Mouse (Mus musculus) lung, postnatal 0 days (tissue): ENCODE measurements around the gene Bcl2l11. TPM values are rescaled to one million over a fixed set of nuclear protein-coding genes. Genes with fewer than 3 reads are reported as not detected.

Experiments
- ATAC-seq: fragments of 200-750 bp; cut with Nextera tagmentation; 2 replicates; pipeline ENCODE4 v1.8.0; 2017; ENCODE audit warnings: moderate library complexity
- DNase-seq: peaks from one replicate; pipeline ENCODE4 v3.0.0-alpha.2; 2016; ENCODE audit warnings: low spot score
- H3K27ac ChIP-seq: fragments of 300-500 bp; sonication (generic); 2 replicates; pipeline ENCODE4 v1.5.1; 2014; ENCODE audit warnings: antibody characterized with exemption, mild to moderate bottlenecking, low read length, mixed read lengths
- H3K27me3 ChIP-seq: fragments of 300-500 bp; sonication (generic); replicated peaks from 2 replicates; pipeline ENCODE4 v1.6.1; 2014; ENCODE audit warnings: low read length, mixed read lengths; ENCODE audit not compliant: insufficient read depth
- H3K36me3 ChIP-seq: fragments of 300-500 bp; sonication (generic); 2 replicates; pipeline ENCODE4 v1.6.1; 2014; ENCODE audit warnings: low read length, mixed read lengths; ENCODE audit not compliant: insufficient read depth
- H3K4me1 ChIP-seq: fragments of 300-500 bp; sonication (generic); 2 replicates; pipeline ENCODE4 v1.6.1; 2014; ENCODE audit warnings: antibody characterized with exemption, low read depth, low read length, mixed read lengths; ENCODE audit not compliant: insufficient read depth
- H3K4me2 ChIP-seq: fragments of 300-500 bp; sonication (generic); replicated peaks from 2 replicates; pipeline ENCODE4 v1.6.1; 2014; ENCODE audit warnings: low read depth, mild to moderate bottlenecking, low read length, moderate library complexity, mixed read lengths
- H3K4me3 ChIP-seq: fragments of 300-500 bp; sonication (generic); 2 replicates; pipeline ENCODE4 v1.5.1; 2014; ENCODE audit warnings: low read depth, low read length
- H3K9ac ChIP-seq: fragments of 300-500 bp; sonication (generic); replicated peaks from 2 replicates; pipeline ENCODE4 v1.6.1; 2014; ENCODE audit warnings: low read depth, mild to moderate bottlenecking
- H3K9me3 ChIP-seq: fragments of 300-500 bp; sonication (generic); 2 replicates; pipeline ENCODE4 v1.6.1; 2016; ENCODE audit warnings: low read length, mixed read lengths
- CTCF ChIP-seq: IDR thresholded peaks from 2 replicates; pipeline ENCODE4 v1.5.1; 2016; ENCODE audit warnings: antibody characterized with exemption, mild to moderate bottlenecking
- EP300 ChIP-seq: IDR thresholded peaks from 2 replicates; pipeline ENCODE4 v1.6.1; 2016; ENCODE audit warnings: antibody characterized with exemption, mild to moderate bottlenecking, control low read depth
- WGBS: fragments of 180-500 bp; shearing (Covaris S2); extraction: QIAGEN DNeasy Blood & Tissue Kit; methylation state at CpG from one replicate; pipeline ENCODE4 v1.1.7; 2014; 5-methylcytosine and 5-hydroxymethylcytosine counted together
- polyA plus RNA-seq: library from polyadenylated mRNA; unstranded; fragments of >200 nt; fragmentation: Nextera tagmentation; extraction: Ambion mirVana; gene quantifications from 2 replicates; pipeline ENCODE4 v1.2.1, GENCODE M21; 2015

Gene Bcl2l11
- polyA plus RNA-seq, 1 experiment from 2014 or later, result 18.5 TPM

DNA sequence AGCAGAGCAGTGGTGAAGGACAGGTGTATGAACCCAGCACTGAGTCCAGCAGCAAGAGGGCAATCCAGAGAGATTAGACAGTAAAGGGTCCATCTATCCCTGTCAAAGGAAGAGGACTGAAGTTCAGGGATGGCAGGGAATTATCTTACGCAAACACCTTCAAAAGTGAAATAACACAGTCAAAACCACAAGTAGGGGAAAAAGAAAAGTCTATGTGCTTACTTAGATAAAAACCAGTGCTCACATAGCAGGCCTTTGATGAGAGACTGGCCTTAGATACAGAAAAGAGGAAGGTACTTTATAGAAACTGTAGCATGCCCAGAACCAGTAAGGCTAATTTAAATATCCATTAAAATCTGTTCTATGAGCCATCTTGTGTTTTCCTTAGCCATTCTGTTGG is 40.4 kb upstream of the Bcl2l11 start:
- 90% methylated on average over 1 of the region's 1 CpGs for WGBS
- Histone ChIP-seq H3K9ac (no peak overlapping the region), H3K36me3 (no peaks in the 10 kb centered on the region), H3K9me3 (no peaks in the 10 kb centered on the region), H3K4me3 (no peak overlapping the region), H3K27me3 (no peaks in the 10 kb centered on the region), H3K4me1 (no peaks in the 10 kb centered on the region), H3K27ac (no peak overlapping the region), H3K4me2 (no peak overlapping the region)
- no peak for DNase-seq
- ATAC-seq, result no peak
- TF ChIP-seq CTCF, result no peak
- TF ChIP-seq EP300, result no peak

GRCm38 (mm10) chr2:128086301-128086886 is 39.4 kb upstream of the Bcl2l11 start:
- Histone ChIP-seq H3K27ac (no peak overlapping the region), H3K4me2 (no peak overlapping the region), H3K27me3 (no peaks in the 10 kb centered on the region), H3K36me3 (no peaks in the 10 kb centered on the region), H3K4me1 (no peaks in the 10 kb centered on the region), H3K9me3 (no peaks in the 10 kb centered on the region), H3K4me3 (no peak overlapping the region), H3K9ac (no peak overlapping the region)
- TF ChIP-seq EP300, result no peak
- no peak for TF ChIP-seq CTCF
- DNase-seq (no peak), ATAC-seq (no peak)
- 52% methylated on average over 14 of the region's 14 CpGs for WGBS

DNA sequence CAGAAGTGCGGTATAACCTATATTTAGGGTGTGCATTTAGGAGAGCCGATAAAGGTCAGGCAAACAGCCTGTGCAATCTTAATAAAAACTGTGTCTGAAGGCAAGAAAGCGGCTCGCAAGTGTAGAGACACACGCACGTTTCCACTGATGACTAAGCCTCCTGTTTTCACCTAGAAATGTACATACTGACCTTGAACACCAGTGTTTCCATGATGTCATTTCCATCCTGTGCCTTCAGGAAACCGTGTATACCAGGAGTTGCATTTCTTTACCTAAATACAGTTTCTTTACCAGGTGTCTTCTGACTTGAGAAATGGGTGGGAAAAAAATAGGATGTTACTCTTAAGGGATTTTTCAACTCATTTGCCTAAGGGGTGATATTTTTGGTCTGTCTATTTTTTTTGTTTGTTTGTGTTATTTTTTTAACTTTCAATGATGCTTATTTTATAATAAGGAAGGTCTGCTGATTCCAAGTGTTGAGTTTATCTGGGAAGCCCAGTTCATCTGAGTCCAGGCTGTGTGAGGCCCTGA is 38.8 kb upstream of the Bcl2l11 start:
- 59% methylated on average over 7 of the region's 7 CpGs for WGBS
- Histone ChIP-seq H3K27ac (no peak overlapping the region), H3K36me3 (no peaks in the 10 kb centered on the region), H3K27me3 (no peaks in the 10 kb centered on the region), H3K9me3 (no peaks in the 10 kb centered on the region), H3K9ac (no peak overlapping the region), H3K4me1 (no peaks in the 10 kb centered on the region), H3K4me3 (no peak overlapping the region), H3K4me2 (no peak overlapping the region)
- DNase-seq, result no peak
- no peak for ATAC-seq
- TF ChIP-seq CTCF, result no peak

DNA sequence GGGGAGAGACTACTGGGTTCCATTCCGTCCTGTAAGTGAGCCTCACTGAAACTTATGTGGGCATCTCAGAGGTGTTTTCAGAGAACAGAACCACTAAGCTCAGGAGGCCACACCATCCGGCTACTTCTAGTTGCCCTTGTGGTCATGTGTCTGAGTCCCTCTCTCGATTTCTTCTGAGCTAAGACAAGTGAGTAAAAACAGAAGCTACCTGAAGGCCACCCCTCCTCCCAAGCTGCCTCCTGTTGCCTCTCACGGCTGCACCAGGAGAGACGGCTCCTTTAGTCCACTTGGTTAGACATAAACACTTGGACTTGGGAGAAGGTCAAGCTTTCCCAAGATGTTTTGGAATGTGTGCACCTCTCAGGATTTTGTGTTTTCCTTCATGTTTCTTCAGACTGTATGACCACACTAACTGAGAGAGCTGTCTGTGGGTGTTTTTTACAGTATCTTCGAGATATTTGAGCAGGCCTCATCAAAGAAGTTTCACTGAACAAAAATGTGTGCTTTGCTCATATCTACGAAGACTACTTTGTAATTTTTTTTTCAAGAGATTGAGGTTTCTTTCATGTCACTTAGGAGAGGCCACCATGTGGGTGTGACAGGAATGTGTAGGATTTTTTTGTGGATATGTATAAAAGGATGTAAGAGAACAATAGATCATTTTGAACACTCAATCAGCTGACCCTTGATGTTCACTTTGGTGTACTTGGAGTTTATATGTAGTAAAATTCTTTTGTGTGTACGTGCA is 37.9 kb upstream of the Bcl2l11 start:
- no peaks in the 10 kb centered on the region for H3K36me3 ChIP-seq
- H3K4me2 ChIP-seq, result no peak overlapping the region
- no peak overlapping the region for H3K9ac ChIP-seq
- no peaks in the 10 kb centered on the region for H3K27me3 ChIP-seq
- no peak overlapping the region for H3K27ac ChIP-seq
- no peaks in the 10 kb centered on the region for H3K4me1 ChIP-seq
- H3K9me3 ChIP-seq, result no peaks in the 10 kb centered on the region
- no peak overlapping the region for H3K4me3 ChIP-seq
- TF ChIP-seq EP300, result no peak
- no peak for TF ChIP-seq CTCF
- no peak for DNase-seq
- ATAC-seq, result no peak
- WGBS, result 65% methylated on average over 8 of the region's 8 CpGs

GRCm38 (mm10) chr2:128090283-128090885 is 35.5 kb upstream of the Bcl2l11 start:
- Histone ChIP-seq H3K4me3 (no peak overlapping the region), H3K27me3 (no peaks in the 10 kb centered on the region), H3K4me1 (no peaks in the 10 kb centered on the region), H3K4me2 (no peak overlapping the region), H3K9me3 (no peaks in the 10 kb centered on the region), H3K27ac (no peak overlapping the region), H3K36me3 (no peaks in the 10 kb centered on the region), H3K9ac (no peak overlapping the region)
- WGBS, result 86% methylated on average over 6 of the region's 6 CpGs
- TF ChIP-seq CTCF (no peak), EP300 (no peak)
- ATAC-seq (no peak), DNase-seq (no peak)

- Histone ChIP-seq H3K4me3 (no peak overlapping the region), H3K4me1 (no peaks in the 10 kb centered on the region), H3K9ac (no peak overlapping the region), H3K27ac (no peak overlapping the region), H3K27me3 (no peaks in the 10 kb centered on the region), H3K4me2 (no peak overlapping the region), H3K36me3 (no peaks in the 10 kb centered on the region), H3K9me3 (no peaks in the 10 kb centered on the region)
- TF ChIP-seq CTCF (no peak), EP300 (no peak)
- DNase-seq, result no peak
- ATAC-seq, result no peak
- 82% methylated on average over 11 of the region's 11 CpGs for WGBS
Observed at GRCm38 (mm10) chr2:128091431-128092369, 34.1 kb upstream of the Bcl2l11 start.
